Mouse (Mus musculus): ENCODE results near the gene Slc6a13. TPM values are rescaled to one million over a fixed set of nuclear protein-coding genes. Genes with fewer than 3 reads are reported as not detected.
A peak's percentile ranks its signal among the peaks of the same experiment; 100 is the strongest.
"Not testable (repeated sequence)": the region's sequence is repeated elsewhere in the genome, so short reads cannot be mapped to it uniquely, and the experiment has no call there.

Slc6a13 gene
- total and polyA plus RNA-seq, 3 experiments: 9.6 to 17.4 (median 15.4) TPM

DNA sequence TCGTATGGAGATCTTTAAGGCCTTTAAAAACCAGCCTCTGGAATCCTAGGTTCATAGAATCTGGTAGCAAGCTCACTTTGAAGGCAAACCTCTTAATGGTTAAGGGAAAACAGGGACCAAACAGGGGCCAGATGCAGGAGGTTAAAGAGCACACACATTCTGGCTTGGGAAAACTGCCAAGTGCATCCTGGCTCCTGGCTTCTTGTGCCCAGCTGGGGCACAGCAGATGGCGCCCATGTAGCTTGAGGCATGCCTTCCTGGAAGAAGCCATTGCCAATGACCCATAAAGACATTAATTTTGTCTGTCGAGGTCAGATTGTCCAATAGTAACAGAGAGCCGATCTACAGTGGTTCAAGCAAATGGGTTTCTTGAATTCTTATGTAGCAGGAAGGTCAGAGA lies 63.9 kb downstream of the Slc6a13 start:
- no peak for DNase-seq (ENCODE audit: extremely low read depth)
- no peaks in the 10 kb centered on the region for H3K79me2 ChIP-seq (replicated peaks; ENCODE audit: control insufficient read depth, extremely low read depth, insufficient read depth, poor library complexity, severe bottlenecking)
- no peaks in the 10 kb centered on the region for H3K27me3 ChIP-seq (replicated peaks)
- in situ Hi-C loops (cut with MboI; ENCODE audit: low pct_ligation_motif_present, low pct_unique_long_range_greater_than_20kb, low sequenced_read_pairs): loop anchor here (10.0 kb wide), 2 partner anchors 179 to 389 kb away; partner anchors contain the start of gene Pex26
- no peak for TF ChIP-seq JUND (conservative IDR thresholded peaks at IDR 0.05; ENCODE audit: low read depth, low read length)
- TF ChIP-seq KAT2A (IDR thresholded peaks at IDR 0.05; ENCODE audit: insufficient replicate concordance, low read length): no peak
- TF ChIP-seq EP300 (IDR thresholded peaks at IDR 0.05; ENCODE audit: low read length): no peak
- TF ChIP-seq ZNF384 (IDR thresholded peaks at IDR 0.05; ENCODE audit: low read depth, low read length): no peak
- no peak for TF ChIP-seq MAX (IDR thresholded peaks at IDR 0.05; ENCODE audit: low read length)
- no peak for TF ChIP-seq MAFK (IDR thresholded peaks at IDR 0.05; ENCODE audit: insufficient replicate concordance, low read length)
- no peak for TF ChIP-seq MEF2A (IDR thresholded peaks at IDR 0.05; ENCODE audit: borderline replicate concordance, low read depth, low read length)
- no peak for TF ChIP-seq MAZ (IDR thresholded peaks at IDR 0.05; ENCODE audit: low read depth, low read length)
- TF ChIP-seq JUN (IDR thresholded peaks at IDR 0.05; ENCODE audit: insufficient read depth, low read depth, low read length): no peak
- no peak for TF ChIP-seq E2F4 (IDR thresholded peaks at IDR 0.05; ENCODE audit: insufficient replicate concordance, low read depth, low read length)
- no peak overlapping the region for H3K27ac ChIP-seq (ENCODE audit: insufficient read depth, low read depth)
- H3K4me2 ChIP-seq (ENCODE audit: insufficient read depth, low read depth, poor library complexity, severe bottlenecking): no peak overlapping the region
- H3K36me3 ChIP-seq (replicated peaks in 1 of 2; ENCODE audit: control insufficient read depth in 1 of 2, insufficient read depth in 1 of 2, low read length in 1 of 2): peaks cover 0 to 24% of the 10 kb centered on the region in 2 experiments
- H3K9me3 ChIP-seq (replicated peaks; ENCODE audit: low read length): no peaks in the 10 kb centered on the region
- H3K4me3 ChIP-seq (replicated peaks in 1 of 3; ENCODE audit: low read depth in 2 of 3, low read length in 2 of 3, poor library complexity in 1 of 3): no peak overlapping the region
- H3K9ac ChIP-seq (ENCODE audit: insufficient read depth, low read depth): no peak overlapping the region
- peaks cover 0 to 19% of the 10 kb centered on the region in 2 experiments; a peak in 3 of 4 replicates for H3K4me1 ChIP-seq (ENCODE audit: control insufficient read depth in 1 of 2, insufficient read depth in 2 of 2)
- dilution Hi-C loops (cut with MboI; ENCODE audit: extremely low pct_ligation_motif_present, extremely low pct_unique_long_range_greater_than_20kb, low sequenced_read_pairs): no loop called here

GRCm38 (mm10) chr6:121366537-121366936 lies 66.5 kb downstream of the Slc6a13 start:
- H3K9me3 ChIP-seq (replicated peaks; ENCODE audit: low read length); H3K27me3 ChIP-seq (replicated peaks); H3K79me2 ChIP-seq (replicated peaks; ENCODE audit: control insufficient read depth, extremely low read depth, insufficient read depth, poor library complexity, severe bottlenecking); H3K4me3 ChIP-seq (replicated peaks in 1 of 3; ENCODE audit: low read depth in 2 of 3, low read length in 2 of 3, poor library complexity in 1 of 3); H3K4me2 ChIP-seq (ENCODE audit: insufficient read depth, low read depth, poor library complexity, severe bottlenecking); dilution Hi-C loops (cut with MboI; ENCODE audit: extremely low pct_ligation_motif_present, extremely low pct_unique_long_range_greater_than_20kb, low sequenced_read_pairs); H3K27ac ChIP-seq (ENCODE audit: insufficient read depth, low read depth); H3K9ac ChIP-seq (ENCODE audit: insufficient read depth, low read depth): not testable (repeated sequence)
- in situ Hi-C loops (cut with MboI; ENCODE audit: low pct_ligation_motif_present, low pct_unique_long_range_greater_than_20kb, low sequenced_read_pairs): loop anchor here (5.0 to 10.0 kb wide), 3 partner anchors 34 to 392 kb away; partner anchors contain the start of gene Pex26
- Histone ChIP-seq H3K36me3 (replicated peaks in 1 of 2; ENCODE audit: control insufficient read depth in 1 of 2, insufficient read depth in 1 of 2, low read length in 1 of 2) (peaks cover 0 to 15% of the 10 kb centered on the region in 2 experiments), H3K4me1 (ENCODE audit: control insufficient read depth in 1 of 2, insufficient read depth in 2 of 2) (peaks cover 0 to 25% of the 10 kb centered on the region in 2 experiments; a peak in 3 of 4 replicates)
- peak; percentile 74 for DNase-seq (ENCODE audit: extremely low read depth)
- peak; percentile 89 for TF ChIP-seq SMC3 (IDR thresholded peaks at IDR 0.05; ENCODE audit: low read depth, low read length)
- 0 out of 2 replicates have a peak, but pooled peaks have one; percentile 11 for TF ChIP-seq ZC3H11A (IDR thresholded peaks at IDR 0.05; ENCODE audit: low read depth, low read length)
- TF ChIP-seq CTCF (conservative IDR thresholded peaks at IDR 0.05 in 1 of 2, IDR thresholded peaks at IDR 0.05 in 1 of 2; ENCODE audit: low read depth in 2 of 2, low read length in 2 of 2): peak; percentile 47 to 82
- TF ChIP-seq RAD21 (IDR thresholded peaks at IDR 0.05; ENCODE audit: low read depth, low read length): peak; percentile 65

Measured in CH12.LX (cell line).